In the genomic region with DNA sequence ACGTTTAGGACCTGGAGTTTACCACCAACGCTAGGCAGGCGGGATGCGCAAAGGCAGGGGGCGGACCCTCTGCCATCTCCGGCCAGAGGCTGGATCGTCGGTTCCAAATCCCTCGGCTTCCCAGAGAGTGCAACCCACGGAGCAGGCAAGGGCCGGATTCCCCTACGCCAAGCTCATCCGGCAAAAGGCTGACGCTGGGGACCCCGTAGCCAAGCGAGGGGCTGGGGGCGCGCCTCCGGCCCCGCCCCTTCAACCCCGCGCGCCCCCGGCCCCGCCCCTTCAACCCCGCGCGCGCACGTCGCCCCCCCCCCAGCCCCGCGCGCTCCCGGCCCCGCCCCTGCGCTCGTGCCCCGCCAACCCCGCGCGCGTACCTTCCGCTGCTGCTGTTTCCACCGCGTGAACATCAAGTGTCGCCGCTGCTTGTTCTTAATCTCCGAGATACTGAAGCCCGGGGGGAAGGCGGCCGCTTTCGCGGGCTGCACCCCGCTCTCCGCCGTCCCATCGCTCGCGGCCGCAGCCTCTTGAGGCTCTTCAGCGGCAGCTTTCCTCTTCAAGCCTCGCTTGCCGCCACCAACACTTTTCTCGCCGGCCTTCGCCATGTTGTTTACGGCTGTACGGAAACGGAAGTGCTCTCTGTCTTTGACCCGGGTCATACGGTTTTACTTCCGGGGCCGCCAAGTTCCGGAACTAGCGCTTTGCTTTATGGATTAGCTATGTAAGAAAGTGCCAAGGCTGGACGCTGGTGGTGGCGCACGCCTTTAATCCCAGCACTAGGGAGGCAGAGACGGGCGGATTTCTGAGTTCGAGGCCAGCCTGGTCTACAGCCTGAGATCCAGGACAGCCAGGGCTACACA, we compare ENCODE assay signal across 8 mouse cellular contexts. TPM values are rescaled to one million over a fixed set of nuclear protein-coding genes. Genes with fewer than 3 reads are reported as not detected.
DNase-seq lines count a peak whose midpoint lies in the region; ATAC-seq lines count a peak whose summit lies in the region.

TSS of gene Rpf1 (minus strand) at position 632 of the 854 bp plus-strand sequence.

- no peaks in the 10 kb centered on the region for H3K4me1 ChIP-seq in brown adipose tissue, adult 24 weeks (ENCODE audit: control insufficient read depth, insufficient read depth, insufficient read length, low read length)
- H3K4me1 ChIP-seq in heart, embryonic 13.5 days: peaks cover 14% of the 10 kb centered on the region
- peaks cover 14% of the 10 kb centered on the region for H3K4me1 ChIP-seq in liver, embryonic 12.5 days
- H3K4me1 ChIP-seq in stomach, embryonic 15.5 days: 0 out of 2 replicates have a peak, but pooled peaks cover 3% of the 10 kb centered on the region

- peak within 1 kb of the TSS; percentile 74 for H3K4me2 ChIP-seq in heart, embryonic 13.5 days
- H3K4me2 ChIP-seq in liver, embryonic 12.5 days: peak within 1 kb of the TSS; percentile 71
- peak within 1 kb of the TSS; percentile 71 for H3K4me2 ChIP-seq in stomach, embryonic 15.5 days

- H3K27ac ChIP-seq in brown adipose tissue, adult 24 weeks (replicated peaks; ENCODE audit: low read depth, low read length): peak within 1 kb of the TSS; percentile 90
- peak within 1 kb of the TSS; percentile 99 for H3K27ac ChIP-seq in heart, embryonic 13.5 days (replicated peaks)
- H3K27ac ChIP-seq in liver, embryonic 12.5 days: peak within 1 kb of the TSS; percentile 97
- peak within 1 kb of the TSS; percentile 98 for H3K27ac ChIP-seq in stomach, embryonic 15.5 days

- H3K4me3 ChIP-seq in brown adipose tissue, adult 24 weeks (ENCODE audit: insufficient read depth, low read depth, low read length): peak within 1 kb of the TSS; percentile 98
- H3K4me3 ChIP-seq in heart, embryonic 13.5 days: peak within 1 kb of the TSS; percentile 92
- H3K4me3 ChIP-seq in liver, embryonic 12.5 days: peak within 1 kb of the TSS; percentile 88
- H3K4me3 ChIP-seq in stomach, embryonic 15.5 days (replicated peaks): peak within 1 kb of the TSS; percentile 80

- H3K9me3 ChIP-seq in heart, embryonic 13.5 days: no peaks in the 10 kb centered on the region
- no peaks in the 10 kb centered on the region for H3K9me3 ChIP-seq in liver, embryonic 12.5 days (replicated peaks)
- no peaks in the 10 kb centered on the region for H3K9me3 ChIP-seq in stomach, embryonic 15.5 days

- H3K36me3 ChIP-seq in heart, embryonic 13.5 days: peaks cover 22% of the 10 kb centered on the region
- peaks cover 25% of the 10 kb centered on the region for H3K36me3 ChIP-seq in liver, embryonic 12.5 days
- H3K36me3 ChIP-seq in stomach, embryonic 15.5 days: 0 out of 2 replicates have a peak, but pooled peaks cover 10% of the 10 kb centered on the region

- DNase-seq in CD4-positive, CD25-positive, alpha-beta regulatory T cell, adult 2 months (ENCODE audit: low read depth, low spot score): peak; percentile 94
- peak; percentile 54 for DNase-seq in fat pad, adult 2 months (ENCODE audit: extremely low read depth, low read depth, low spot score)
- peak; percentile 93 for DNase-seq in kidney, postnatal 10 days
- DNase-seq in natural killer cell, adult 2 months (ENCODE audit: low spot score in 2 of 2): peak; percentile 89 to 90

- no peaks in the 10 kb centered on the region for H3K27me3 ChIP-seq in heart, embryonic 13.5 days (replicated peaks)
- H3K27me3 ChIP-seq in liver, embryonic 12.5 days (replicated peaks): no peaks in the 10 kb centered on the region
- H3K27me3 ChIP-seq in stomach, embryonic 15.5 days (replicated peaks): no peaks in the 10 kb centered on the region

- peak; percentile 86 for ATAC-seq in heart, embryonic 13.5 days (ENCODE audit: extremely low read depth, insufficient number of reproducible peaks, low FRiP score, low TSS enrichment)
- ATAC-seq in liver, embryonic 12.5 days: peak; percentile 95
- peak; percentile 96 for ATAC-seq in stomach, embryonic 15.5 days (ENCODE audit: insufficient read depth, low FRiP score, low read depth)

- H3K9ac ChIP-seq in heart, embryonic 13.5 days: peak within 1 kb of the TSS; percentile 95
- peak within 1 kb of the TSS; percentile 88 for H3K9ac ChIP-seq in liver, embryonic 12.5 days
- H3K9ac ChIP-seq in stomach, embryonic 15.5 days: peak within 1 kb of the TSS; percentile 65

- WGBS in heart, embryonic 13.5 days: under 1% methylated on average over 55 of the region's 82 CpGs
- under 1% methylated on average over 79 of the region's 82 CpGs for WGBS in liver, embryonic 12.5 days (ENCODE audit: insufficient replicate concordance)
- WGBS in stomach, embryonic 15.5 days: under 1% methylated on average over 72 of the region's 82 CpGs

RNA-seq across cellular contexts. Expression of gene Rpf1, which starts in this region (rescaled TPM):
- 15.7 and 25.5 TPM in 2 replicates for polyA plus RNA-seq in brown adipose tissue, adult 24 weeks (2012; ENCODE audit: insufficient read depth, insufficient read length, missing spikeins)
- 31.6 and 37.8 TPM in 2 replicates for polyA plus RNA-seq in heart, embryonic 13.5 days (2015; fragmentation: Nextera tagmentation; extraction: Ambion mirVana)
- polyA plus RNA-seq in liver, embryonic 12.5 days (2016; fragmentation: Nextera tagmentation; extraction: Ambion mirVana): 49.2 and 50.4 TPM in 2 replicates
- 49.7 and 51.6 TPM in 2 replicates for polyA plus RNA-seq in stomach, embryonic 15.5 days (2015; fragmentation: Nextera tagmentation; extraction: Ambion mirVana)

Comparison
In these comparisons a context has a peak if more than half of its experiments do, and no peak if none do; other contexts are left out.
1. Peak in every context shown above with its lines: DNase-seq, ATAC-seq, H3K4me3 ChIP-seq and H3K27ac ChIP-seq.